Mouse (Mus musculus) 3T3-L1 (cell line): ENCODE results near the gene Rnf13.
A peak's percentile ranks its signal among the peaks of the same experiment; 100 is the strongest.
"Not testable (repeated sequence)": the region's sequence is repeated elsewhere in the genome, so short reads cannot be mapped to it uniquely, and the experiment has no call there.

Source experiments
- DNase-seq: peaks from one replicate; pipeline ENCODE4 v3.0.0-alpha.2; 2015; ENCODE audit warnings: low read depth, low spot score

The Rnf13 gene

GRCm38 (mm10) chr3:57735511-57736370 is at the start of gene Rnf13:
TSS of gene Rnf13 (plus strand) at chr3:57736062.
- DNase-seq = peak; percentile 98

DNA sequence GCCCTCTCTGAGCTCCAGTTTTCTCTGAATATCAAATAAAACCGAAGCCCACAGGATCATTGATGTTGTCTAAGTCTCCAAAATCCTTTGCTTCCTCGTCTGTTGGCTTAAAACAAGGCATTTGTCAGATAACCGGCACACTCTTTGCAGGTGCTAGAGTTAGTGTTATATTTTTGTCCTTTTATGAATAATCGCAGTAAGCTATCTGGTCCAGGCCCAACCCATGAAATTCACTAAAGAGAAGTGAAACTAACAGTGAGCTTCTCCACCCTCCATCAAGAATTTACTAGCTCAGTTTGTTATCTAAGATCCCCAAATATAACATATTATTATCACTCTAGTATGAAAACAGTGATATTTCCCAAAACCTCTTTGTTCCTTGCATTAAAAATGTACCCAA is 44.1 kb upstream of the Rnf13 start:
- DNase-seq = no peak

DNA sequence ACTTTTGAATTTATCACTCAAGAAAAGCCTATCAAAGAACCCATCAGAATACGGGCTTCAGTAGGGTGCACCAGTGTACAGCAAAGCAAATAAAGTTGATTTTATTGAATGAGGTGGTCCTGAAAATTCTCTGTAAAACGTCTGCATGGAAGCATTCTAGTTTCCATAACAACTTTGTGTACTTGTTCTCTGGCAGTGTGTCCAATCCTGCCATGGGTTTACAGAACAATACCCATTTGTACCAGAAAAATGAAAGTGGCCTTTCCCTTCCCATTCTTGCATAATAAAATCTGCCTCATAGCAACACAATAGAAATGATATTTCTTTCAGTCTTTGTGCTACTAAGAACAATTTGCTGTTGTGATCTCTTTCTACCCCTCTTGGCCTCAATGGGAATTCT is 43.1 kb upstream of the Rnf13 start, which contains the start of gene Ankub1:
Gene Ankub1 (minus strand): TSS at position 81 of the 400 bp plus-strand sequence.
- no peak for DNase-seq

DNA sequence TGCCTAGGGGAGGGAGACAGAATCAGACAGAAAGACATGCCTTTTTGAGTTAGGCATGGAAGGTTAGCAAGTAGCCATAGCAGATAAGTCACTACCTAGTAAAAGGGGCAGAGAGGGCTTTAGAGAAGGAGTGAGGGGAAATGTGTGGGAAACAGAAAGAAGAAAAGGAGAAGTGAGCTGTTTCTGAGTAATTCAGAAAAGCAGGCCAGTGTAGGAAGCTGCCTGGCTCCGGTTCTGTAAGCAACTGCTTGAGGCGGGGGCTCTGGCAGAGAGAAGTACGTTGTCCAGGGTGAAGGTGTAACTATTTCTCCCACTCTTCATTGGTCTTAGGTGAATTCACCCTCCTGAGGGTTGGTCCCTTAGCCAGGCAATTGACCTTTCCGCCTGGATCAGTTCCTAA is 39.6 kb upstream of the Rnf13 start:
- DNase-seq = no peak

DNA sequence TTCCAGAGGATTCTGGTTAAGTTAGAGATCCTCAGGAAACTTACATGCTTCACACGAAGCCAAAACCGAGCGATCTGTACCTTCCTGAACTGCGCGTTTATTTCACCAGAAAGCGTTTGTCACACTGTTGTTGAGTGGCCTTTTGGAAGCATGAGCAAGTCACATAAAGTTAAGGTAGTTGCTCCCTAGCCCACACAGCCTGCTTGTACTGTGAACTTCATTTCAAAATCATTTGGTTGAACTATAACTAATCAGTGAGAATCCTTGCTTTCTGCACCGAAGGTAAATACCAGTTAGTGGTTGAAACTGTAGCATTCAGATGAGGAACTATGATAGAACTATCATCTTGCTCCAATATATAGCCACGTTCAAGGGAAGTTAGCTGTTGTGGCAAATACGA is 39.1 kb upstream of the Rnf13 start:
- DNase-seq = no peak

DNA sequence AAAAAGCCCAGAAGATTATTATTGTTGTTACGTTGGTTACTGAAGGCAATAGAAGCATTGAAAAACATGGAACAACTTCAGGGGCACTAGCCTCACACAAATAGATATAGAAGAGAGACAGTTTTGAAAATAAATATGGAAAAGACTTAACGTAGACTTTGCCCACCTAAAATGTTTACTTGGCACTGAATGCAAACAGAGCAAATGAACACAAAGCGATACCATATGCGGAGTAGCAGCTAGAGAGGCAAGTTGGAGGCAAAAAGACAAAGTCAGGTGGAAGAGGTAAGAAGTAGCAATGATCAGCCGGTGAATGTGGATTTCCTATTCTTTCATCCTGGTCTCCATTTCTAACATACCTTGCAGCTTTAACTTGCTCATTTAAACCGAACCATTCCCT is 21.7 kb upstream of the Rnf13 start:
- DNase-seq = no peak

DNA sequence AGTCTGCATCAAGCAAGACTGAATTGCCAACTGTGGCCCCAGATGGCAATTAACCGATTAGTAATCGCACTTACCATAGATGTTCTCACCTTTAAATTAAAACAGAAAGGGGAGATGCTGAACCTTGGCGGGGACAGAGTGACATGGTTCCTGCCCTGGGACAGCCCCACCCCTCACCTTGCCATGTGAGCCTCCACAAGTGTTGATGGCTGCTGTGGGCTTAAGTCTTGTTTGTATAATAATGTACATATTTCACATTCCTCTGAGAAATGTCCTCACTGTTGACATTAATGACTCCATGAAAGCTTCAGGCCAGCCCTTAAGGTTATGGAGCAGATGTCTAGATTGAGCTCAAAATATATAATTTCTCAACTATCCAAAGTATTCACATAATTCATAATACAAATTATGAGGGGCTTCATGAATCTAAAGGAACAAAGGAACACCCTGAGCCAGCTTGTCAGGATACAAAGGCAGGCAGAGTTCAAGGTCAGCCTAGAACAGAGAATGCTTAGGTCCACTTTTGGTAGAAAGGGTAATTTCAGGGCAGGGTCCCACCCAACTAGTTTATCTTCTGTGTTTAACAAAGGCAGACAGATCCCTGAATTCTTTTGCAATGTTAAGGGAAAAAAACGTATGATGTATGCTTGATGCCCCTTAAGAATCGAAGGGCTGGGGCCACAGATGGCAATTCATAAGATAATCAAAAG is 3.5 kb upstream of the Rnf13 start:
- no peak for DNase-seq

GRCm38 (mm10) chr3:57736419-57737095 is 695 bp downstream of the Rnf13 start:
- peak; percentile 70 for DNase-seq

- DNase-seq = no peak
Measured at GRCm38 (mm10) chr3:57739830-57740229, 4.0 kb downstream of the Rnf13 start.

GRCm38 (mm10) chr3:57748576-57749267 is 12.9 kb downstream of the Rnf13 start:
- no peak for DNase-seq

DNA sequence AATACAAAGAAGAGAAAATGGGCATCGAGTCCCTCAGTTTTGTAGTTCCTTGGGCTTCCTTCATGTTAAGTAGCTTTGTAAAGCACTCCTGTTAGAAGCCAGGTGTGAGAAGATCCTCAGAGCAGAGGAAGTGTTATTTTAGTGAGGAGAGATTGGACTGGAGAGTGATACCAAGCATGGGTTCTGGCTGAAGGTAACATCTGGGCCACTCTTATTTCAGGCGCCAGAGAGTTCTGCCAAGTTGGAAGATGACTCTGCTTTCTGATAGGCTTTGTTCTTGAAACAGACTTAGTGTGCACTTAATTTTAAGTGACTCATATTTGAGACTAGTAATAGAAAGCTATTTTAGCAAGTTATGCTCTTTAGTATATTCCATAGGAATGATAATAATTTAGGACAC is 41.1 kb downstream of the Rnf13 start:
- peak; percentile 66 for DNase-seq

GRCm38 (mm10) chr3:57788472-57788871 is 52.6 kb downstream of the Rnf13 start:
- no peak for DNase-seq

DNA sequence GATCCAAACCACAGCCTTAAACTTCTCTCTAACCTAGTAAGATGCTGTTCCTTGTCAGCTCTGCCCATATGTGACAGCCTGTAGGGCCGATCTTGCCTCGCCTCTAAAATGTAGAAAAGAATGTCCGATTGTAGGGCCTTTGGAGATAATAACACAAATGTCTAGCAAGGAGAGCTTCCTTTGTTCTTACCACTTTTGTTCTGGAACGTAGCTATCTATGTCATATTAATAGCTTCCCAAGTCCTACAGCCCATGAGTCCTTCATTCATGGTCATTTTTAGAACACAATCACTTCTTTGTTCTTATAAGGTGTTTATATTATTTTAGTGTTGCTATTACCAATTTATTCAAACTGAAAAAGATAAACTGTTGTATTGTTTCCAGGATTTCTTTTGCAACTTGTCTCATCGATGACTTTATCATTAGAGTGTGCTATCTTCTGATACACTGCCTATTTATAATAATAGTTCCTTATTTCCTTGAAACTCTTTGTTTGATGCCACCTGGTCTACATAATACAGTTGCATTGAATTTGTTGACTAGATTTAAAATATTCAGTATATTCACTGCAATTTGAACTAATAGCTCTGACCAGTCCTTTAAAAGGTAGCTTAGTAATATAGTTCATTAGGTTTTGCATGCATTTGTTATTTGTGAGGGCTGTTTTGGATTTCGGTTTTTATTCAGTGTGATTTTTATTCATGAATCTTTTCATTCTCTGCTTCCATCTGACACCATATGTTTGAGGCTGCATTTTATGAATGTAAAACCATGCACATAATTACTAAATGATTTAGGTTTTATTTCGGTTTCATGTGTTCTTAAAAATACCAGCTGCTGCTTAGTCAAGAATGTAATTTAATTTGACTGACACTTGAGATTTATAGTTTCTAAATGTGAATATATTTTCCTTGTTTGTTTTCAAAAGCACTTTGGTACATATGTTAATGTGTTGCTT is 53.4 kb downstream of the Rnf13 start:
- DNase-seq = no peak

DNA sequence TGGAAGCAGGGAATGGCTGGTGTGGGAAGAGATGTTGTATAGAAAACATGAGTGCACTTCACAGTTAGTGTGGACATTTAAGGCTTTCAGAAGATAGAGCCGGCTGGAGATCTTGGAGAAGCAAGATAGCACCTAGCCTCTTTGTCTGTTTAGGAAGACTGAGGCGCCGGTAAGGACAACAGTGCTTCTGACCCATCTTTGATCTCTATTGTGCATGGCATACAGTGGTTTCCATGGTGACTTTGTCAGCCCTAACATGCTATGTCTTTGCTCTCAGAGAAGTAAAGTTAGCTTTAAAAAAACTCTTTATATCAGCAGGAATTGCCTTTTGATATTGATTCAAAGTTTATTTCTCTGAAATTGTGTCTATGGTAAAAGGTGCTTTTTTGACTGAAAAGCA is 55.2 kb downstream of the Rnf13 start:
- DNase-seq = no peak

DNA sequence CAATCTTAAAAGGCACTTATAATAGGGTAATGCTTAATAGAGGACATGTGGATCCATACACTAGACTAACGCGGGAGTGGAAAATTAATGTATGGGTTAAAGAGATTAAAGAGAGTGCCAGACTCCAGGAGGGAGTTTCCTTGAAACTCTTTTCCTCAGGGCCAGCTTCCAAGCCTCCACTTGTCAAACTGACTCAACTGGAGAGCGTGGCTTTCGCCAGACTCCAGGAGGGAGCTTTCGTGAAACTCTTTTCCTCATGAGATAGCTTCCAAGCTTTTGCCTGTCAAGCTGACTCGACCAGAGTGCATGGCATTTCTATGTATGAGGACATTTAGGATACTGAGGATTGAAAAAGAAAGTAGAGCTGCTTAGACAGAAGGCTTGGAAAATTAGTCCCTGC is 59.2 kb downstream of the Rnf13 start:
- not testable (repeated sequence) for DNase-seq

DNA sequence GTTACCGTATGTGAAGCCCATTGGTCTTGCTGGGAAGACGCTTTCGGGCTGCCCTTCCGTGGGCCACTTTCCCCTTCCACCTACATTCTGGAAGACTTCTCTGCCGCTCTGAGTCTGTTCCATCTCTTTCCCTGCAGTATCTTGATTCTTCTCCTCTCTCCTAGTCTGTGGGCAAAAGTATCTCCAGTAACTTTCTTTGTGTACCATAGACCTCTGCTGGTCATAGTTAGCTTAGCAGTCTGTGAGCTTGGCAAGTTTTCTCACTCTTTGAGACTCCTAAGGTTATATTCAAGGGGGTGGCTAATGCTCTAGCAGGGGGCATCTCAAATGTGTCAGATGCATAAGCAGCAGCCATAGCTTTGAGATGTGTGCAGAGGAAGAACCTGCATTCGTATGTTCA is 79.6 kb downstream of the Rnf13 start:
- DNase-seq = peak; percentile 57

DNA sequence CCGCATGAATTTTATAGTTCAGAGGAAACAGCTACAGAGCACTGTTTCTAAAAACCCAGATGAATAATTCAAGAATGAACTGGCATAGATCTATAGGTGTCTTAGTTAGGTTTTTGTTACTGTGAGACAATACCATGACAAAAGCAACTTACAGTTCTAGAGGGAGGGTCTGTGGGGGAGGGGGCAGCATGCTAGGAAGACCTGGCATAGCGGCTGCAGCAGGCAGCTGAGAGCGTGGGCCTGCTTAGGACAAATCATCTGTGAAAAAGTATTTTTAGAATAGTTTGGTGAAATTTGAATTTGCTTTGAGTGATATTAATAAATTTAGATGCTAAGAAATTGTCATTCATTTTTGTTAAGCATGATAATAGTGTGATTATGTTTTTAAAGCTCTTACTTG is 90.0 kb downstream of the Rnf13 start:
- DNase-seq = no peak

DNA sequence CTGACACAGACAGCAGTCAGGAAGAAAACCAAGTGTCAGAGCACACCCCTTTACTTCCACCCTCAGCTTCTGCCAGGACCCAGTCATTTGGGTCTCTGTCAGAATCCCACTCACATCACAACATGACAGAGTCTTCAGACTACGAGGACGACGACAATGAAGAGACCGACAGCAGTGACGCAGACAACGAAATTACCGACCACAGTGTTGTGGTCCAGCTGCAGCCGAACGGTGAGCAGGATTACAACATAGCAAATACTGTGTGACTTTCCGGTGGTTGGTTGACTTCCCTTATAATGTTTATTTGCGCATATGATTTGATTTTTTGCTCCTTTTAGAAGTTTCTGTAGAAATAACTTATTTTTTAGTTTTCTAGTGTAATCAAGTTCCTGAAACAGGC is 97.7 kb downstream of the Rnf13 start:
- DNase-seq = no peak

DNA sequence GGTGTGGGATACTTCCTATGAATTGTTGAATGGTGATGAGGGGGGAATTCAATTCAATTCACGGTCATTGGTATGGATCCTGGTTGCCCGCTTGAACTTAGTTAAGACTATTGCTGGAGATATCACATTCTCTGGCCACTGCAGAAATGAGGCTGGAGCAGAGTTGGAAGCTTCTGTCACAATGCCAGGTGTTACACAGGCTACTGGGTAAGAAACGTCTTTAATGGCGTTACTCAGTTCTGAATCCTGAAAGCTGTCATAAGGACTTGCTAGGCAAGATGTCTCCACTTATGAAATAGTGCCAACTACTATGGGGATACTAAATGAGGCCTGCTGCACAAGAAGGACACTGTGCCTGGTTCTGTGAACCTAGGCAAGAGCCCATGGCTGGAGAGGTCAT is 101.0 kb downstream of the Rnf13 start:
- no peak for DNase-seq

- peak; percentile 75 for DNase-seq
Measured at GRCm38 (mm10) chr3:57843775-57844174, 107.9 kb downstream of the Rnf13 start.
